Mouse (Mus musculus): ENCODE results near the gene Scrn1.

The Scrn1 gene

GRCm38 (mm10) chr6:54565665-54566545, at the start of gene Scrn1:
Scrn1 (minus strand) TSS chr6:54566489.
- DNase-seq, result peak; percentile 83 to 84

GRCm38 (mm10) chr6:54606241-54606640, 40.0 kb upstream of the Scrn1 start:
- DNase-seq, result no peak

GRCm38 (mm10) chr6:54604001-54604715, 37.9 kb upstream of the Scrn1 start:
- DNase-seq, result no peak

- no peak for DNase-seq
Observed at GRCm38 (mm10) chr6:54602891-54603290, 36.6 kb upstream of the Scrn1 start.

GRCm38 (mm10) chr6:54600681-54601347, 34.5 kb upstream of the Scrn1 start:
- DNase-seq, result no peak

- no peak for DNase-seq
Observed at GRCm38 (mm10) chr6:54597711-54598110, 31.4 kb upstream of the Scrn1 start.

- no peak for DNase-seq
Observed at GRCm38 (mm10) chr6:54597208-54597607, 30.9 kb upstream of the Scrn1 start, which contains the start of gene Fkbp14. Fkbp14 (minus strand) TSS chr6:54597308.

GRCm38 (mm10) chr6:54595330-54595878, 29.1 kb upstream of the Scrn1 start:
- no peak for DNase-seq

GRCm38 (mm10) chr6:54594469-54595329, 28.4 kb upstream of the Scrn1 start, which contains the start of gene Plekha8:
Plekha8 (plus strand) TSS chr6:54595111.
- DNase-seq, result peak; percentile 96 to 98

GRCm38 (mm10) chr6:54593766-54594468, 27.6 kb upstream of the Scrn1 start:
- no peak for DNase-seq

- peak; percentile 96 for DNase-seq
Observed at GRCm38 (mm10) chr6:54592938-54593535, 26.7 kb upstream of the Scrn1 start.

- DNase-seq, result no peak
Observed at GRCm38 (mm10) chr6:54591778-54592177, 25.5 kb upstream of the Scrn1 start.

GRCm38 (mm10) chr6:54590691-54591090, 24.4 kb upstream of the Scrn1 start:
- no peak for DNase-seq

- no peak for DNase-seq
Observed at GRCm38 (mm10) chr6:54588212-54588611, 21.9 kb upstream of the Scrn1 start.

- no peak for DNase-seq
Observed at GRCm38 (mm10) chr6:54587683-54588082, 21.4 kb upstream of the Scrn1 start.

- no peak for DNase-seq
Observed at GRCm38 (mm10) chr6:54586911-54587310, 20.6 kb upstream of the Scrn1 start.

GRCm38 (mm10) chr6:54586175-54586574, 19.9 kb upstream of the Scrn1 start:
- peak in 1 of 2 experiments; percentile 75 for DNase-seq

GRCm38 (mm10) chr6:54573218-54573955, 7.1 kb upstream of the Scrn1 start:
- DNase-seq, result no peak

GRCm38 (mm10) chr6:54569776-54570175, 3.5 kb upstream of the Scrn1 start:
- DNase-seq, result no peak

- no peak for DNase-seq
Observed at GRCm38 (mm10) chr6:54566546-54566919, 244 bp upstream of the Scrn1 start.

Measured in cerebellum, postnatal 25 days (tissue).